Mouse (Mus musculus): ENCODE results near the gene Scn1b.

Gene Scn1b

GRCm38 (mm10) chr7:31126851-31127724 lies at the start of gene Scn1b:
Scn1b (minus strand) TSS chr7:31127003.
- CTCF ChIA-PET = no interaction called here

DNA sequence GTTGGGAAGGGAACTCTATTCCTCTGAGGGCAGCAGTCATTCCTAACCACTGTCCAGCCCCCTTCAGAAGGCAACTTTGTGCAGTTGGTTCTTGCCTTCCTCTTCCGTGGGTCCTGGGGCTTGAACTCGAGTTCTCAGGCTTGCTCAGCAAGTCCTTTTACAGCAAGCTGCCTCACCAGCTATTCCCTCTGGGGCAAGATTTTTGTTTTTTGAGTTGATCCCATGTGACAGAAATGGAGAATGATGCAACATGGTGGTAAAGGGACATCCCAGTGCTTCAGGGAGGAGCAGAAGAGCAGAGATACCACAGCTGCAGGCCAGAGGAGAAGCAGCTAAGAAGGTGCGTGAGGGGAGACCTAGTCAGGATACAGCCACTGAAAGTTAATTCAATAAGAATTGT lies 48.3 kb upstream of the Scn1b start:
- CTCF ChIA-PET = no interaction called here

DNA sequence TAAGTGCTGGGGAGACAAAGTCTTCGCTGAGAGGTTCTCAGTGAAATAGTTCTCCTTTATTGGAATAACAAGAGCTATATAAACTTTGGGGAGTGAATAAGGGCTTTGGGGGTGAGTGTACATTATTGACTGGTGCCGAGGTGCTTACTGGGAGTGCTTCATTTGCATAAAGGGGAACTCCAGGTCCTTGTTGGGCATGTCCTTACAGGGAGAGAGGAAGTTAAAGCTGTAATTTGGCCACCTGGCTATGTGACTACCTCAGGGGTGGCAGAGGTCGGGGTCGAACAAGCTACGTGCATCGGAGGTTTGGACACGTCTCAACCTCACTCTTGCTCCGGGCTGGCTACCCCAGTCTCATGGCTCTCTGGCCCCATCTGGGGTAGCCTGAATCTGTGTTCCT lies 47.7 kb upstream of the Scn1b start:
- CTCF ChIA-PET = interaction anchor here (0.7 kb wide), 1 partner anchor 44 kb away, joined by 3 read pairs; no protein-coding TSS in a partner anchor

- CTCF ChIA-PET = interaction anchor here (0.6 to 2.3 kb wide), 3 partner anchors 33 to 251 kb away, joined by 3 to 9 read pairs (median 3); no protein-coding TSS in a partner anchor
Observed at GRCm38 (mm10) chr7:31172238-31172637, 45.4 kb upstream of the Scn1b start.

GRCm38 (mm10) chr7:31170520-31170919 lies 43.7 kb upstream of the Scn1b start:
- CTCF ChIA-PET = interaction anchor here (0.7 kb wide), 1 partner anchor 90 kb away, joined by 3 read pairs; no protein-coding TSS in a partner anchor

GRCm38 (mm10) chr7:31168412-31168811 lies 41.6 kb upstream of the Scn1b start:
- CTCF ChIA-PET = no interaction called here

- CTCF ChIA-PET = no interaction called here
Observed at GRCm38 (mm10) chr7:31164748-31165147, 37.9 kb upstream of the Scn1b start.

GRCm38 (mm10) chr7:31163666-31164577 lies 37.1 kb upstream of the Scn1b start:
- CTCF ChIA-PET = no interaction called here

- CTCF ChIA-PET = no interaction called here
Observed at GRCm38 (mm10) chr7:31162324-31162723, 35.5 kb upstream of the Scn1b start.

- CTCF ChIA-PET = no interaction called here
Observed at GRCm38 (mm10) chr7:31161831-31162230, 35.0 kb upstream of the Scn1b start.

- CTCF ChIA-PET = no interaction called here
Observed at GRCm38 (mm10) chr7:31161246-31161645, 34.4 kb upstream of the Scn1b start.

DNA sequence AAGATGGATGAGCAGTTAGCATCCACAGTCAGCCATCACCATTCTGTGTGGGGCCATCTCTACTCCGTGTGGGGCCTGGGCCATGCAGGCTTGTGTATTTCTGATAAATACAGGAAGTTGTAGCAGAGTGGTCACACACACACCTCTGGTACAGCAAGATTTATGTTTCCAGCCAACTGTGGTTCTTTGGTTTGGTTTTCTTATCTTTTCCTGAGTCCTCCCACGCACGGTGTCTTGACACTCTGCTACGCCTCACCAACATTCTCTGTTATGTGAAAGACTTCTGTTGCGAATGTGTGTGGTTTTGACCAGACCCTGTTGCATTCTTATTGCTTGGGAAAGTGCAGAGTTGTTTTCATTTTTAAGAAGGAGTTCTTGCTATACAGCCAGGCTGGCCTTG lies 34.0 kb upstream of the Scn1b start:
- CTCF ChIA-PET = no interaction called here

- CTCF ChIA-PET = interaction anchor here (1.0 to 1.3 kb wide), 3 partner anchors 13 to 20 kb away, joined by 3 to 5 read pairs (median 3); no protein-coding TSS in a partner anchor
Observed at GRCm38 (mm10) chr7:31156034-31156928, 29.5 kb upstream of the Scn1b start.

- CTCF ChIA-PET = interaction anchor here (1.3 kb wide), 1 partner anchor 14 kb away, joined by 3 read pairs; no protein-coding TSS in a partner anchor
Observed at GRCm38 (mm10) chr7:31155296-31156033, 28.7 kb upstream of the Scn1b start, which contains the start of gene Gramd1a. Gramd1a (minus strand) TSS chr7:31155896.

DNA sequence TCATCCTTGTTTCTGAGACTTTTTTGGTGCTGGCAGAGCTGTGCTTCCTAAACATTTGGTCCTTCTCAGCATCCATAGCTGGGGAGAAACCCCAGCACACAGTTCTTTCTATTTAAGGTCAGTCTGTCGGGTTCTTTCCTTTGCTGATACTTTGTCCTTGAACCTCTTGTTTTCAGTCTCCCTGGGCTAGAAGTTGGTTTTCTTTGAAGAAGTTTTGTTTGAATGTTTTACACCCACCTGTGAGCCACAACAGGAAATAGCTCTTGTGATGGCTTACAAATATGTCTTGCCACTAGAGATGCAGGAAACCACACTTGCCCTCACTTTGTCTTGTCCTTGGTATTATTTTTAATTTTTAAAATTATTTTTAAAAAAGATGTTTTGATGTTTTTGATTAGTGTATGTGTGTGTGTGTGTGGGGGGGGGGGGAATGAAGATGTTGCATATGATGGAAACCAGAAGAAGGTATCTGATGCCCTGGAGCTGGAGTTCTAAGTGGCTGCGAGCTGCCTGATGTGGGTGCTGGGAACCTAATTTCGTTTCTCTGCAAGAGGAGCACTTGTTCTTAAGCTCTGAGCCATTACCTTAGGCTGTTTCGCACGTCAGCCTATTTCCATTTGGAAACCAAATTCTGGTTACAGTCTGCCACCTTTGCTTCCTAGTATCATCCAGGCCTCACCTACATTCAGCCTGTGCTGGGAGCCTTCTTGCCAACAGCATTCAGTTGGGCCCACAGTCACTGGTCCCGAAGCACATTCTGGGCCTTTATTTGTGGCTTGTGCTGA lies 26.9 kb upstream of the Scn1b start:
- CTCF ChIA-PET = interaction anchor here (0.7 kb wide), 1 partner anchor 85 kb away, joined by 3 read pairs; no protein-coding TSS in a partner anchor

GRCm38 (mm10) chr7:31151301-31152241 lies 24.8 kb upstream of the Scn1b start:
- CTCF ChIA-PET = no interaction called here

DNA sequence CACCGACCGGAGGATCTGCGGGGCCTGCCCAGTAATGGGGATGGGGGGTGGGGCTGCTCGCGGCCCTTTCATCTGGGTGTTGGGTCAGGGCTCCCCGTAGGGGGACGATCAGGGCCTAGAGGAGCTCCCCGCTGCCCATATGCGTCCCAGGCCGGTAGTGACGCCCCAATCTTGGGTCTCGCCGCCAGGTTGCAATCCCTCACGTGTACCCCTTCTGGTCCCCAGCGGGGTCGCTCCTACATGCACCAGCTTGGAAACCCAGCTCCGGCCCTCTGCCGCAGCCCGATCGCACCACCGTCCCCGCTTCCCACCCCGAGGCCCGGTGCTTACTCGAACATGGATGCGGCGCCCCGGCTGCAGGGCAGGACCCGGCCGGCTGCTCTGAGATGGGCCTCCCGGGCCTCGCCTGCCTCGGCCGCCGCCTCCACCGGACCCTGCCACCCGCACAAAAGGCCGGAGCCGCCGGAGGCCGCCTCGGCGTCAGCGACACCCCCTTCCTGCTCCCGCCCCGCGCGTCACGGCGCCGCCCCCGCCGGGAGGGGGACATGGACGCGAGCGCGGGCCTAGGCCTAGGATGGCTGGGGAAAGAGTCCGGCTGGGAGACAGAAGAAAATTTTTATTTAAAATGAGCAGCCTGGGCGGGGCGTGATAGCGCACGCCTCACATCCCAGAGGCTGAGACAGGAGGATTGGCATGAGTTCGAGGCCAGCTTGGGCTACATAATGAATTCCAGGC lies 23.9 kb upstream of the Scn1b start:
- CTCF ChIA-PET = interaction anchor here (0.9 kb wide), 1 partner anchor 22 kb away, joined by 3 read pairs; no protein-coding TSS in a partner anchor
